Mouse (Mus musculus) testis, adult 2 months (tissue): ENCODE data around the gene Atxn10.

ENCODE experiments used
- CTCF ChIP-seq: fragments of 200-500 bp; IDR thresholded peaks from 2 replicates; pipeline ENCODE4 v1.5.1; 2012; ENCODE audit warnings: low read depth, mild to moderate bottlenecking, inconsistent platforms, low read length, moderate library complexity; ENCODE audit not compliant: control insufficient read depth, insufficient read depth, insufficient replicate concordance
- POLR2A ChIP-seq: fragments of 200-500 bp; IDR thresholded peaks from 2 replicates; pipeline ENCODE4 v1.6.1; 2012; ENCODE audit warnings: low read depth, mild to moderate bottlenecking, inconsistent platforms, low read length, moderate library complexity; ENCODE audit not compliant: control insufficient read depth

DNA sequence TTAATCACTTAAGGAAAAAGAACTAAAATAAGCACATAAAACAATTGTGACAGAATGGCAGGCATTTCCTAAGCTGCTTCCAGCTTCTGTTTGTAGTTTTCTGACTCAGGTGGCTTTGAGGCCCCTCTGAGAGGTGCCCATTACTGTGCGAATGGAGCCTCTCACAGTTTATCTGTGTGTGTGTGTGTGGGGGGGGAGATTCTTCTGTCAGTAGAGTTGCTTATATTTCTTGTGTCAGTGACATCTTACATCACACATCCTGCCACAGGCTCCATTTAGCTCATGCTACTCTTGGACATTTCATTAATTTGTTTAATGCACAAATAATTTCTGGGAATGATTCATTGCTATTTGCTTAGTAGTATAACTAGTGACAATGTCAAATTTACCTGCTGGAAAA is 70.8 kb downstream of the Atxn10 start:
- TF ChIP-seq CTCF (no peak), POLR2A (no peak)
